Mouse (Mus musculus): ENCODE results near the gene Ppt2.
A peak's percentile ranks its signal among the peaks of the same experiment; 100 is the strongest.

Gene Ppt2

DNA sequence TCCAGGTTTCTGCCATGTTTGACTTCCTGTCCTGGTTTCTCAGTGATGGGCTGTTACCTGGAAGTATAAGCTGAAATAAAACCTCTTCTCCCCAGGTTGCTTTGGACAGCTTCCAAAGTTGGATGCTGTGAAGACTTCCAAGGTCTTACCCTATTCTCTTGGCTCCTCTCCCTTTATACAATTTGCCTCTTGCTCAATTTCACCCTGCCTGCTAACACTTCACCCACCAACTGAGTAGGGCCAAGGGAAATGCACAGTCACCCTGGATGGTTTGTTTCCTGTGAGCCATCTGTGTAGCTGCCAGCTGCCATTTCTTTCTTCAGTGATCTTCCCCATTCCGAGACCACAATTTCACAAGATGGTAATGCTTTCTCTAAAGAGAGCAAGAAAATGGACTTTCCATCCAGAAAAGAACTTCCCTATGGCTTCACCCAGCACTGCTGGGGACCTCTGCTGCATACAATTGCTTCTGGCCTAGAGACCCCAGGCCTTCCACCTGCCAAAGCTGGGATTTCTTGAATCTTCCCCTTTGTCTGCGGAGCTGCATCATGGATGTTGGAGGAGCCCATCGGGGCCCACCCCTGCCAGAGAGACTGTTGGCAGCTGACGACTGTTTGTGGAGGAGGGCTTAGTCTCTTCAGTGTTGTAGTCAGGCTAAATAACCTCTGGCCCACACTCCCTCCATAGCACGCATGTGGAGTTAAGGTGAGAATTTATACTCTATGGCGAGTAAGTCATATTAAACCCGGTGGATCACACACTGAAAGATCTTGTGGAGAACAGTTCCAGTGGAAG lies 11.3 kb upstream of the Ppt2 start:
- no peak for DNase-seq (ENCODE audit: low read depth, low spot score)

DNA sequence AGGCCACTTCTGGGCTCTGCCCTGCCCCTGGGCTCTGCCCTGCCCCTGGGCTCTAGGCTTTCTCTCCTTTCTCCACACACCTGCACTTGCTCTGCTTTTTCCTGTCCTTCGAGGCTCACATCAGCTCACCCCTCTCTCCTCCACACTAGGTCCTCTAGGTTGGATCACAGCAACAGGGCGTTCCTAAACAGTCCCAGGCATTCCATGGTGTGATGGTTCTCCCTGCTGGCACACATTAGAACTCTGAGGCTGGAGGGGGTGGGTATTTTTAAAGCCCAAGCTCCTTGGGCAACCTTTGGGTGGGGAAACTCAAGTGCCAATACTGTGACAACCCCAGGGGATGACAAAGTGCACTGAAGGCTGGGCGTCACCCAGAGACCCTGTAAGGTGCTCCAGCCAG lies 9.1 kb upstream of the Ppt2 start:
- no peak for DNase-seq (ENCODE audit: low read depth, low spot score)

DNA sequence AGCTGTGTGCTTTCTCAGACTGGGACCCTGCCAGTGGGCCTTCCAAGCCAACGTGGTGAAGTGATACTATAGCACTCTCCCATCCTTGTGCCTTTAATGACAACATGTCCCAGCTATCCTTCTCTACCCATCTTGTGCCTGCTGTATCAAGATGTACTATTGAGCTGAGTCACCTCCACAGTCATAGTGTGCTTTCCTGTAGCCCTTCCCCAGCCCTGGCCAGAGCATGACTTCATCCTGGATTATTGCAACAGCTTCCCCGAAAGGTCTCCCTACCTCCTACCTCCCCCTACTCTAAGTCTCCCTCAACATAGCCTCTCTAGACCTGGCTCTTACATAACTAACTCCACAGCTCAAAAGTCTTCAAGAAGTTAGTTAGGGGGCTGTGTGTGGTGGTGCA lies 7.4 kb upstream of the Ppt2 start:
- DNase-seq (ENCODE audit: low read depth, low spot score), result no peak

GRCm38 (mm10) chr17:34632261-34632691 lies 4.0 kb upstream of the Ppt2 start:
- no peak for DNase-seq (ENCODE audit: low read depth, low spot score)

DNA sequence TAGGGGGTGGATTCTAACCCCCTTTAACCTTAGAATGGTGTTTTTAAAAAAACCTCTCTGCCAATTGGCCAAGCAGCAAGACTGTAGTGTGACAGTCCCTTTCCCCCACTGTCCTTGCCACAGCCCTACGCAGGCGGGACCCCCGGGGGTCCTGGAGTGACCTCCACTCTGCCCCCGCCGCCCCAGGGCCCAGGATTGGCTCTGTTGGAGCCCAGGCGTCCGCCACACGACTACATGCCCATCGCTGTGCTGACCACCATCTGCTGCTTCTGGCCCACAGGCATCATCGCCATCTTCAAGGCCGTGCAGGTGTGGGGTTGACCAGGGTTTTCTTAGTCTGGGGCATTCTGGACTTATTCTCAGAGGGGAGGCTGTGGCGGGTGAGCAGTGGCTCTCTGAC lies 3.3 kb upstream of the Ppt2 start:
- no peak for DNase-seq (ENCODE audit: low read depth, low spot score)

GRCm38 (mm10) chr17:34630761-34631301 lies 2.5 kb upstream of the Ppt2 start:
- no peak for DNase-seq (ENCODE audit: low read depth, low spot score)

- no peak for DNase-seq (ENCODE audit: low read depth, low spot score)
Observed at GRCm38 (mm10) chr17:34629796-34630603, 1.7 kb upstream of the Ppt2 start.

GRCm38 (mm10) chr17:34629221-34629751 lies 976 bp upstream of the Ppt2 start, which contains the start of gene Prrt1:
Prrt1 (plus strand) TSS chr17:34629533.
- no peak for DNase-seq (ENCODE audit: low read depth, low spot score)

DNA sequence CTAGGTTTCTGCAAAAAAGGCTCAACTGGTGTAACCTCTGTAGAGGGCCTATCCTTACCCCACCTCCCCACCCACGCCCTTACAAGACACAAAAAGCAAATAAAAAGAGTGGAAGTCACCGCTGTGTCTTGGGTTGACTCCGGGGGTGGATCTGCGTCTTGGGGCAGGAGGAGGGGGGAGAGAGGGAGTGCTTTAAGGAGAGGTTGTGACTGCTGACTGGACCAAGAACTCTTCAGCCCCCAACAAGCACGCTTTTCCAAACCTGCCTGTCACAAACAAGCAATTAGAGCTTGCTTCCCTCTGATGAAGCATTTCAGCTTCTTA lies 296 bp upstream of the Ppt2 start:
- no peak for DNase-seq (ENCODE audit: low read depth, low spot score)

GRCm38 (mm10) chr17:34627093-34627942 lies 992 bp downstream of the Ppt2 start:
- peak; percentile 93 for DNase-seq (ENCODE audit: low read depth, low spot score)

DNA sequence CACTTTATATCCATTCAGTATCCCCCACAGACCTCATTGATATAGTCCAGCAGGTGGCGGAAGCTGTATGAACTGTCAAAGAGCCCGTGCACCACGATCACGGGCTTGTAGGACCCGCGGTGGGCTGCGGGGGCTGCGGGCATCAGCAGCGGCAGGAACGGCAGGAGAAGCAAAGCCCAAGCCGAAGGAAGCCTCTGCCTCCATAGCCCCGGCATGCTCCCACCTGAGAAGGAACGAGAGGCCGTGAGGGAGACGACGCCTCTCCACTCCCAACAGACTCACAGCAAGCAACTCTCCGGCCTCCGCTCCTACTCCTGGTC lies 1.6 kb downstream of the Ppt2 start:
- DNase-seq (ENCODE audit: low read depth, low spot score), result peak; percentile 56

- DNase-seq (ENCODE audit: low read depth, low spot score), result no peak
Observed at GRCm38 (mm10) chr17:34626062-34626772, 2.1 kb downstream of the Ppt2 start.

DNA sequence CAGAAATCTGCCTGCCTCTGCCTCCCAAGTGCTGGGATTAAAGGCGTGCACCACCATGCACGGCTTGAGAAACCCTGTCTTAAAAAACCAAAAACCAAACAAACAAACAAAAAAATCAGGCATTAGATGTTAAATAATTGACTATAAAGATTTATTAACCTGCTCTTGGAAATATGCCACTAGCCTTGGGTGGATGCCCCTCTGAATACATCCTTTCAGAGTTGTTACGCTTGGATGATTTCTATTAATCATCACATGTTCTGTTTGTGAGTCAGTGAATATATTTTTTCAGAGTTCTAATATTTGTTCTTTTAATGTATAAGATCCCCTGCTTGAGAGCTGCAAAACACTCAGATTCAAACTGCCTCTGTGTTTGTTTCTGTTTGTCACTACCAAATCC lies 3.3 kb downstream of the Ppt2 start:
- DNase-seq (ENCODE audit: low read depth, low spot score), result no peak

DNA sequence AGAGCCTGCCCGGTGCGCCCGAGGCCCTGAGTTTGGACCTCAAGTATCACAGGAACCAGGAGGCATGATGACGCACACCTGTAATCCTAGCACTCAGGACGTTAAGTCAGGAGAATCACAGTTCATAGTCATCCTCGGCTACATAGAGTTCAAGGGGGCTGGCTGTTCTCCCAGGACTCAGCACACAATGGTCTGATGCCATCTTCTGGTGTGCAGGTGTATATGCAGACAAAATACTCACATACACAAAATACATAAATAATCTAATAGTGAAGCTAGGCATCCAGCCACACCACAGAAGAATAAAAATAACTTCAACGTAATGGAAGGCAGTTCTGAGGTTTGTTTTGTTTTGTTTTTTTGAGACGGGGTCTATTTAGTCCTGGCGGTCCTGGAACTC lies 5.1 kb downstream of the Ppt2 start:
- no peak for DNase-seq (ENCODE audit: low read depth, low spot score)

DNA sequence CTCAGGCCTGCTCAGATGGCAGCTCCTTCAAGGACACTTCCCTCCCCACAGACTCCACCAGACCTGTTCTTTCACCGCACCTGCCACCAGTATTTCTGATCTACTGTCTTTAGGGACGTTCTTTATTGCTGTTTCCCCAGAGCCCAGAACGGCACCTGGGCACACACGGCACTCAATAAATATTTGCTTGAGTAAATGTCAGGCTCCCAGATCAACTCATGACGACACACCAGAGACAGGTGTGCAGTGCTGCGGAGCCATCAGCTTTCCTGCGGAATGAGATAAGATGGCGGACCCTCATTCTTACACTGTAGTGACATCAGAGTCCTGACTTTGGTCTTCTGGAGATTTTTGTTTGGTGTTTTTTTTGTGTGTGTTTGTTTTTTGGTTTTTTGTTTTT lies 7.3 kb downstream of the Ppt2 start:
- DNase-seq (ENCODE audit: low read depth, low spot score), result no peak

GRCm38 (mm10) chr17:34618999-34619398 lies 9.3 kb downstream of the Ppt2 start:
- DNase-seq (ENCODE audit: low read depth, low spot score), result peak; percentile 66

- DNase-seq (ENCODE audit: low read depth, low spot score), result no peak
Observed at GRCm38 (mm10) chr17:34615871-34616270, 12.4 kb downstream of the Ppt2 start, which contains the start of gene Egfl8. Egfl8 (minus strand) TSS chr17:34615971.

DNA sequence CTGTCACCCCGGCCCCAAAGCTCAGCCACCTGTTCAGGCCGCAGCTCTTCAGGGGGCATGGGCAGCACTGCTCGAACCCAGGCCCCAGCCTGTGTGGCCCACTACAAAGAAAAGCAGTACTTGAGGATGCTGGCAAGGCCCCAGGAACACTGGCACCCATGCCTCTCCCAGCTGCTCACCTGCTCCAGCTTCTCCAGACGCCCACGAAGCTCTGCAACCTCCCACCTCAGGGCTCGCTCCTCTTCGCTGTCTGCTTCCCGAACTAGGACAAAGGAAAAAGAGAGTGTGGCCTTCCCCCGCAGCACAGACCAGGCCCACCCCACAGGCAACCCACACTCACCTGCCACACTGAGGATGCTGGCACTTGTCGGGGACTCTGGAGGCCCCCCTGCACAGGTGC lies 14.5 kb downstream of the Ppt2 start:
- no peak for DNase-seq (ENCODE audit: low read depth, low spot score)

GRCm38 (mm10) chr17:34613054-34613645 lies 15.2 kb downstream of the Ppt2 start:
- no peak for DNase-seq (ENCODE audit: low read depth, low spot score)

- DNase-seq (ENCODE audit: low read depth, low spot score), result no peak
Observed at GRCm38 (mm10) chr17:34611050-34611449, 17.3 kb downstream of the Ppt2 start.

DNA sequence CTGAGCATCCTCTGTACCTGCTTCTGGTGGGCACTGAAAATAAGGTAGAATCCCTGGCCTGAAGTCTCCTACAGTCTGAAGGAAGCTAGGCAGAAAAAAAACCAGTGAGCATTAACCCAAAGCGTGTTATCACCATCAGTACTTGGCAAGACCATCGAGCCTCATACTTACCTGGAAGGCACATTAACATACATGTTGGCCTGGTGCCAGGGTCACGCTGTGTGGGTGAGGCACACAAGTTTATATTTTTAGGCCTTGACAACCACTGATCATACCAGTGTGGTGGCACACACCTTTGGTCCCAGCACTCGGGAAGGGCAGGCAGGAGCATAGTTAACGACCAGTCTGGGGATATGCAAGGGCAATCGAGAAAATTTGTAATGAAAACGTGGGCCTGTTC lies 20.3 kb downstream of the Ppt2 start:
- DNase-seq (ENCODE audit: low read depth, low spot score), result no peak

Measured in forelimb bud, embryonic 11.5 days (tissue).